Mouse (Mus musculus): ENCODE results near the gene Slc26a3. TPM values are rescaled to one million over a fixed set of nuclear protein-coding genes. Genes with fewer than 3 reads are reported as not detected.
A peak's percentile ranks its signal among the peaks of the same experiment; 100 is the strongest.

Gene Slc26a3
- total and polyA plus RNA-seq, 3 experiments: 0.07 TPM; not detected in 2

DNA sequence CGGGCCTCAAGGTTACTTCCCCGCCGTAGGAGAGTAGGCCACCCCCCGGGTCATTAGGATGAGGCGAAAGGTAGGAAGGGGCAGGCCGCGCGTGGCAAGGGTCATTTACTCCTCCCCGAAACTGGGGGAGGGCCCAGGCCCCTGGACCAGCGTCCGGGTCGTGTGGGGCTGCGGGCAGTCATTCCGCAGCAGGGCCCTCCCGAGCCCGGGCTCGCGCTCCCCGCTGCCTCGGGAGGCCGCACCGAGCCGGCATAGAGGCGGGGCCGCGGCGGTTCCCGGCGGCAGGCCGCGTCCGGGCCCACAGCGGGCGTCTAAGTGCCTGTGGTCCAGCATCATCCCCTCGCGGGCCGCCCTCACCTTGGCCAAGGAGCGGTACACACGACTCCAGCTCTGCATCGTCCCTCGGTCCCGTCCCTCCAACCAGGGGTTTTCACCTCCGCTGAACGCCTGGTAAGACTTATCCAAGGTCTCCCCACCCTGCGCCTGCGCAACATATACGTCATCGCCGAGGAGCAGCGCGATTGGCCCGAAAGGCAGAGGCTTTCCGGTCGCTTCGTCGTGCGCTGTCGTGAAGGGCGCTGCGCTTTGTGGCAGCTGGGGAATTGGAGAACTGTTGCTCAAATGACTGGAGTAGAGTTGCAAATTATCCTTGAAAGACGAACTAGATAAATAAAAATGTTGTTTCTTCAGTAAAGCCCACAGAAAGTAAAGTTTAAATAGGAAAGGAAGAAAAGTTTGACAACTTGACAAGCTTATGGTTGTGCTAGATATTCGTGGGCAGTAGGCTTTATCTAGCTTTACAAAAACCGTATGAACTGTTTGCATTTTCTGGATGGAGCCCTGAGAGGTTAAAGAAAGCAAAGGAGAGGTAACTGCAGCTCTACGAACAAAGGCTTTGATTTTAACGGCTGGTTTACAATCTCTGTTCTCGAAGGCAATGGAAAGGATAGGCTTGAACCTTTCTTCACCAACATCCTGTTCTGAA, 39.4 kb upstream of the Slc26a3 start, which contains the start of gene Dld (continued):
- no peak for TF ChIP-seq MEF2A (IDR thresholded peaks at IDR 0.05; ENCODE audit: extremely low read depth, insufficient replicate concordance, low read depth, low read length, poor library complexity, severe bottlenecking)
- no peak for TF ChIP-seq POLR2AphosphoS5 (IDR thresholded peaks at IDR 0.05; ENCODE audit: borderline replicate concordance, low read depth, low read length)
- no peak for TF ChIP-seq ZKSCAN1 (IDR thresholded peaks at IDR 0.05; ENCODE audit: low read depth, low read length)
- TF ChIP-seq MAFK (IDR thresholded peaks at IDR 0.05; ENCODE audit: borderline replicate concordance, low read depth, low read length): no peak
- no peak for TF ChIP-seq ZC3H11A (IDR thresholded peaks at IDR 0.05; ENCODE audit: low read depth, low read length)
- TF ChIP-seq MAZ (IDR thresholded peaks at IDR 0.05; ENCODE audit: low read depth, low read length): no peak
- TF ChIP-seq NELFE (IDR thresholded peaks at IDR 0.05; ENCODE audit: low read depth, low read length): peak; percentile 85
- TF ChIP-seq SMC3 (IDR thresholded peaks at IDR 0.05; ENCODE audit: low read depth, low read length): no peak
- no peak for TF ChIP-seq E2F4 (IDR thresholded peaks at IDR 0.05; ENCODE audit: borderline replicate concordance, low read depth, low read length)
- peak; percentile 95 for TF ChIP-seq KAT2A (conservative IDR thresholded peaks at IDR 0.05; ENCODE audit: low read depth, low read length)
- TF ChIP-seq JUND (IDR thresholded peaks at IDR 0.05; ENCODE audit: low read depth, low read length): 0 out of 2 replicates have a peak, but pooled peaks have one; percentile 48
- no peak; a peak in 1 of 4 replicates for TF ChIP-seq EP300 (IDR thresholded peaks at IDR 0.05; ENCODE audit: low read depth in 1 of 2, low read length in 2 of 2)
- 0 out of 2 replicates have a peak, but pooled peaks have one; percentile 17 for TF ChIP-seq USF1 (IDR thresholded peaks at IDR 0.05; ENCODE audit: low read depth, low read length)
- TF ChIP-seq USF2 (IDR thresholded peaks at IDR 0.05; ENCODE audit: borderline replicate concordance in 1 of 2, insufficient read depth in 1 of 2, low read depth in 1 of 2, low read length in 2 of 2): no peak
- TF ChIP-seq ZNF384 (IDR thresholded peaks at IDR 0.05; ENCODE audit: low read depth, low read length): no peak
- no peak for TF ChIP-seq CHD1 (IDR thresholded peaks at IDR 0.05; ENCODE audit: low read depth, low read length)
- no peak for TF ChIP-seq CHD2 (IDR thresholded peaks at IDR 0.05; ENCODE audit: low read length)
- TF ChIP-seq NRF1 (IDR thresholded peaks at IDR 0.05; ENCODE audit: insufficient read depth, low read depth, low read length, poor library complexity, severe bottlenecking): peak; percentile 95
- TF ChIP-seq TAL1 (IDR thresholded peaks at IDR 0.05; ENCODE audit: low read length): no peak
- TF ChIP-seq TBP (IDR thresholded peaks at IDR 0.05; ENCODE audit: low read depth, low read length): peak; percentile 91
- TF ChIP-seq RAD21 (IDR thresholded peaks at IDR 0.05; ENCODE audit: low read depth, low read length): no peak
- TF ChIP-seq UBTF (IDR thresholded peaks at IDR 0.05; ENCODE audit: borderline replicate concordance, insufficient read depth, low read depth, low read length): no peak
